Mouse (Mus musculus) megakaryocyte progenitor cell, adult 5-6 weeks (primary cell): Measurements from ENCODE around the gene Trip10. TPM values are rescaled to one million over a fixed set of nuclear protein-coding genes. Genes with fewer than 3 reads are reported as not detected.
A peak's percentile ranks its signal among the peaks of the same experiment; 100 is the strongest.

Experiments used
- ATAC-seq: replicated peaks from 2 replicates; pipeline ENCODE4 v1.8.0; 2016; ENCODE audit warnings: mild to moderate bottlenecking, moderate TSS enrichment, inconsistent platforms; ENCODE audit not compliant: poor library complexity
- total RNA-seq, 2 experiments: library from RNA; stranded (forward) in 1 of 2; stranded (reverse) in 1 of 2; fragments of 157-497, 149-512 nt in 1 of 2; fragments of 200-1000 nt in 1 of 2; gene quantifications; 2 replicates each; pipeline versions ENCODE4 v1.2.3 to v1.2.4; 2015 to 2017

Gene Trip10
- total RNA-seq, 2 experiments from 2014 or later, result 3.5 to 7.9 TPM

- ATAC-seq, result no peak
These were observed 14.9 kb upstream of the Trip10 start for GRCm38 (mm10) chr17:57234254-57234928.

- no peak for ATAC-seq
These were observed 13.5 kb upstream of the Trip10 start for GRCm38 (mm10) chr17:57235803-57236202.

- no peak for ATAC-seq
These were observed 12.1 kb upstream of the Trip10 start for GRCm38 (mm10) chr17:57237181-57237580.

GRCm38 (mm10) chr17:57243650-57244370 is 5.4 kb upstream of the Trip10 start:
- no peak for ATAC-seq

GRCm38 (mm10) chr17:57245311-57245929 is 3.8 kb upstream of the Trip10 start:
- no peak for ATAC-seq

GRCm38 (mm10) chr17:57246663-57247392 is 2.4 kb upstream of the Trip10 start:
- no peak for ATAC-seq

GRCm38 (mm10) chr17:57247393-57248200 is 1.7 kb upstream of the Trip10 start:
- ATAC-seq, result peak; percentile 61

- ATAC-seq, result peak; percentile 54
These were observed 1.0 kb upstream of the Trip10 start, which contains the start of gene Gpr108 for GRCm38 (mm10) chr17:57248201-57248699. Gene Gpr108, minus strand, starts transcription at chr17:57248446.

GRCm38 (mm10) chr17:57248771-57249170 is 484 bp upstream of the Trip10 start:
- no peak for ATAC-seq

- ATAC-seq, result no peak
These were observed 1.4 kb downstream of the Trip10 start for GRCm38 (mm10) chr17:57250461-57251160.

GRCm38 (mm10) chr17:57251431-57251830 is 2.2 kb downstream of the Trip10 start:
- ATAC-seq, result no peak

GRCm38 (mm10) chr17:57253306-57253705 is 4.1 kb downstream of the Trip10 start:
- ATAC-seq, result no peak

GRCm38 (mm10) chr17:57255354-57255753 is 6.1 kb downstream of the Trip10 start:
- no peak for ATAC-seq

GRCm38 (mm10) chr17:57256921-57257485 is 7.7 kb downstream of the Trip10 start:
- no peak for ATAC-seq

- ATAC-seq, result no peak
These were observed 8.9 kb downstream of the Trip10 start for GRCm38 (mm10) chr17:57258191-57258590.

- no peak for ATAC-seq
These were observed 10.5 kb downstream of the Trip10 start for GRCm38 (mm10) chr17:57259742-57260141.

GRCm38 (mm10) chr17:57260351-57260750 is 11.1 kb downstream of the Trip10 start:
- ATAC-seq, result no peak

GRCm38 (mm10) chr17:57261286-57261685 is 12.0 kb downstream of the Trip10 start:
- no peak for ATAC-seq

GRCm38 (mm10) chr17:57261796-57262195 is 12.5 kb downstream of the Trip10 start:
- ATAC-seq, result no peak
